Mouse (Mus musculus) intestine, postnatal 0 days (tissue): ENCODE results near the gene Il34. TPM values are rescaled to one million over a fixed set of nuclear protein-coding genes. Genes with fewer than 3 reads are reported as not detected.

Experiments used
- ATAC-seq: fragments of 200-750 bp; cut with Nextera tagmentation; 2 replicates; pipeline ENCODE4 v1.8.0; 2017; ENCODE audit warnings: mild to moderate bottlenecking, moderate TSS enrichment, moderate library complexity
- H3K27ac ChIP-seq: fragments of 300-500 bp; sonication (generic); 2 replicates; pipeline ENCODE4 v1.5.1; 2014; ENCODE audit warnings: mild to moderate bottlenecking, low read depth, low read length, moderate library complexity
- H3K27me3 ChIP-seq: fragments of 300-500 bp; sonication (generic); replicated peaks from 2 replicates; pipeline ENCODE4 v1.6.1; 2014; ENCODE audit warnings: low read length, mixed read lengths; ENCODE audit not compliant: control insufficient read depth, insufficient read depth
- H3K36me3 ChIP-seq: fragments of 300-500 bp; sonication (generic); 2 replicates; pipeline ENCODE4 v1.6.1; 2014; ENCODE audit warnings: mild to moderate bottlenecking, moderate library complexity; ENCODE audit not compliant: control insufficient read depth, insufficient read depth
- H3K4me1 ChIP-seq: fragments of 300-500 bp; sonication (generic); replicated peaks from 2 replicates; pipeline ENCODE4 v1.6.1; 2014; ENCODE audit warnings: antibody characterized with exemption, low read length, mixed read lengths; ENCODE audit not compliant: control insufficient read depth, insufficient read depth
- H3K4me2 ChIP-seq: fragments of 300-500 bp; sonication (generic); replicated peaks from 2 replicates; pipeline ENCODE4 v1.6.1; 2014; ENCODE audit warnings: low read depth, mild to moderate bottlenecking, moderate library complexity
- H3K4me3 ChIP-seq: fragments of 300-500 bp; sonication (generic); 2 replicates; pipeline ENCODE4 v1.5.1; 2014; ENCODE audit warnings: low read depth, low read length
- H3K9ac ChIP-seq: fragments of 300-500 bp; sonication (generic); 2 replicates; pipeline ENCODE4 v1.6.1; 2014; ENCODE audit warnings: mild to moderate bottlenecking, low read depth, low read length
- H3K9me3 ChIP-seq: fragments of 300-500 bp; sonication (generic); 2 replicates; pipeline ENCODE4 v1.6.1; 2016; ENCODE audit warnings: mixed run types; ENCODE audit not compliant: control insufficient read depth
- CTCF ChIP-seq: sonication (generic); IDR thresholded peaks from 2 replicates; pipeline ENCODE4 v1.5.1; 2016; ENCODE audit warnings: low read depth, mild to moderate bottlenecking, control low read depth, antibody characterized with exemption, moderate library complexity
- WGBS: fragments of 180-500 bp; shearing (Covaris S2); extraction: QIAGEN DNeasy Blood & Tissue Kit; methylation state at CpG from one replicate; pipeline ENCODE4 v1.1.7; 2014; 5-methylcytosine and 5-hydroxymethylcytosine counted together
- polyA plus RNA-seq: library from polyadenylated mRNA; unstranded; fragments of >200 nt; fragmentation: Nextera tagmentation; extraction: Ambion mirVana; gene quantifications from 2 replicates; pipeline ENCODE4 v1.2.1, GENCODE M21; 2015

The Il34 gene
- polyA plus RNA-seq, 1 experiment from 2014 or later: 3.0 TPM

DNA sequence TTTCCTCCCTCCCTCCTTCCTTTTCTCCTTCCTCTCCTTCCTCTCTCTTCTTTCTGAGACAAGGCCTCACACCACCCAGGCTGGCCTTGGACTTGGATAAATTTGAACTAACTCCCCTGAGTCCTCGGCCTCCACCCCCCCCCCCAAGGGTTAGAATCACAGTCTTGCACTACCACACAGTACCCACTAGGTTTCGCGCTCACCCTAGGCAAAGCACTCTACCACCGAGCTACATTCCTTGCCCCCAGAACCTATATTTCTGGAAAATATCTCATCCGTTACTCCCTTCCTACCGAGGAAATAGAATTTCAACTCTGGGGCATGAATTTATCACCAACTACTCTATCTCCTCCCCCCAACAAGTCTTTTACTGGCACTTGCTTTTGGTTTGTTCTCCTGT lies 43.7 kb downstream of the Il34 start:
- Histone ChIP-seq H3K4me2 (no peak overlapping the region), H3K27me3 (no peaks in the 10 kb centered on the region), H3K27ac (no peak overlapping the region), H3K9ac (no peak overlapping the region), H3K36me3 (no peaks in the 10 kb centered on the region), H3K4me1 (no peaks in the 10 kb centered on the region), H3K4me3 (no peak overlapping the region), H3K9me3 (no peaks in the 10 kb centered on the region)
- no peak for ATAC-seq
- 61% methylated on average over 6 of the region's 6 CpGs for WGBS
- peak; percentile 68 for TF ChIP-seq CTCF

DNA sequence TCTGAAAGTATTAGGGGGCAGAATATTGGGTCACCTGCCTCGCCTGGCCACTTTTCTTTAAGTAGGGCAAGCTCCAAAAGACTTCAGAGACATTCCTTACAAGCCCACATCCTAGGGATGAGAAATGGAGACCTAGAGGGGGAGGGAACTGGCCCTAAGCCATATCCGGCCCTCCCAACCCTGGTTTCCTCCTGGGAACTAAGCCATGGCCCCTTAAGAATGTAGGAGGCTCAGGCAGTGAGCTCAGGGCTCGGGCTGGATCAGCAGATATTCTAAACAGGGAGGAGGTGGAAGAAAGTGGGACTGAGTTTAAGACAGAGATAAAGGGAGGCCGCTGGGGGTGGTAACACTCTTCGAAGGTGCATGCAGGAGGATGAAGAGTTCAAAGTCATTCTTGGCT lies 44.5 kb downstream of the Il34 start:
- Histone ChIP-seq H3K4me1 (no peaks in the 10 kb centered on the region), H3K27ac (no peak overlapping the region), H3K4me3 (no peak overlapping the region), H3K9ac (no peak overlapping the region), H3K4me2 (no peak overlapping the region), H3K27me3 (no peaks in the 10 kb centered on the region), H3K36me3 (no peaks in the 10 kb centered on the region), H3K9me3 (no peaks in the 10 kb centered on the region)
- 44% methylated on average over 5 of the region's 5 CpGs for WGBS
- ATAC-seq: no peak
- TF ChIP-seq CTCF: no peak

DNA sequence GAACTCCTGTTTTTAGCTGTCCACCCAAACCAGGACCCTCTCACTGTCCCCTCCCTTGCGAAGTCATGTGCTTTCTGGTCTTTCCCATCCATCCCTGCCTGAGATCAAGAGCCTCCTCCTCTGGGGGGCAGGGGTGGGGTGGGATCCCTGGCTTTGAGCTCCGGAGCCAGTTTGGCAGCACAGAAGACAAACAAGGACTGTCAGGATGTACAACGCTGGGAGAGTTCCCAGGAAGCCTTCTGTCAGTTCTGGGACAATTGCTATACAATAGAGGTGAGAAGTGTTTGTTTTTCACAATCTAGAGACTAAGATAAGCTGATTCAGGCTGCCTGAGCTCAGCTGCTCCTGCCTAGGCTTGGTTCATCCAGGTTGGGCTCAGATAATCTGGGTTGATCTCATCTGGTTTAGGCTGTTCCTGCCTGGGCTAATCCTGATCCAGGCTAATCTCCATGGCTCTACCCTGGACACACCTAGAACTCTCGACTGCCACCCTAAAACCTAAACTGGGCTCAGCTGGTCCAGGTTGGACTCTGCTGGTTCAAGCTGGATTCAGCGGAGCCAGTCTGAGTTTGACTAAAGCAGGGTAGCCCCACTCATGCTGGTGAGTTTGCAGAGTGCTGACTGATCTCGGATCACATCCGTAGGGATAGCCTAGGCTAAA lies 45.3 kb downstream of the Il34 start:
- no peaks in the 10 kb centered on the region for H3K4me1 ChIP-seq
- no peak overlapping the region for H3K4me2 ChIP-seq
- H3K9me3 ChIP-seq: no peaks in the 10 kb centered on the region
- no peak overlapping the region for H3K9ac ChIP-seq
- no peak for ATAC-seq
- no peaks in the 10 kb centered on the region for H3K36me3 ChIP-seq
- 57% methylated on average over 7 of the region's 7 CpGs for WGBS
- TF ChIP-seq CTCF: no peak
- no peak overlapping the region for H3K4me3 ChIP-seq
- H3K27me3 ChIP-seq: no peaks in the 10 kb centered on the region
- H3K27ac ChIP-seq: no peak overlapping the region

DNA sequence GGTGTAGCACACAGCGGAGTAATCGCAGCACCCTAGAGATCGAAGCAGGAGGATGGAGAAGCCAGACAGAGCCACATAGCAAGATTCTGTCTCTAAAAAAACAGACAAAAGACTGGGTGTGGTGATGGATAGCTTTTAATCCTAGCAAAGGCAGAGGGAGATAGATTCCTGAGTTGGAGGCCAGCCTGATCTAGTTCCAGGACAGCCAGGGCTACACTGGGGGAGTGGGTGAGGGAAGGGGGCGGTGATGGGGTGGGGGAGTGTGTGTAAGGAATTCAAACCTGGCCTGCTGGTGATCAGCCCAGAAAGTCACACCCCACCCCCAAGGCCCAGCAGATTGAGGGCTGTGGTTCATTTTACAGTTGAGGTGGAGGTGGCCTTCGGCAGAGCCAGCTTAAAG lies 49.5 kb downstream of the Il34 start:
- no peaks in the 10 kb centered on the region for H3K27me3 ChIP-seq
- no peak overlapping the region for H3K4me2 ChIP-seq
- H3K36me3 ChIP-seq: no peaks in the 10 kb centered on the region
- no peak overlapping the region for H3K9ac ChIP-seq
- H3K27ac ChIP-seq: no peak overlapping the region
- WGBS: 79% methylated on average over 5 of the region's 5 CpGs
- no peaks in the 10 kb centered on the region for H3K4me1 ChIP-seq
- no peak for ATAC-seq
- no peak for TF ChIP-seq CTCF
- no peaks in the 10 kb centered on the region for H3K9me3 ChIP-seq
- no peak overlapping the region for H3K4me3 ChIP-seq

DNA sequence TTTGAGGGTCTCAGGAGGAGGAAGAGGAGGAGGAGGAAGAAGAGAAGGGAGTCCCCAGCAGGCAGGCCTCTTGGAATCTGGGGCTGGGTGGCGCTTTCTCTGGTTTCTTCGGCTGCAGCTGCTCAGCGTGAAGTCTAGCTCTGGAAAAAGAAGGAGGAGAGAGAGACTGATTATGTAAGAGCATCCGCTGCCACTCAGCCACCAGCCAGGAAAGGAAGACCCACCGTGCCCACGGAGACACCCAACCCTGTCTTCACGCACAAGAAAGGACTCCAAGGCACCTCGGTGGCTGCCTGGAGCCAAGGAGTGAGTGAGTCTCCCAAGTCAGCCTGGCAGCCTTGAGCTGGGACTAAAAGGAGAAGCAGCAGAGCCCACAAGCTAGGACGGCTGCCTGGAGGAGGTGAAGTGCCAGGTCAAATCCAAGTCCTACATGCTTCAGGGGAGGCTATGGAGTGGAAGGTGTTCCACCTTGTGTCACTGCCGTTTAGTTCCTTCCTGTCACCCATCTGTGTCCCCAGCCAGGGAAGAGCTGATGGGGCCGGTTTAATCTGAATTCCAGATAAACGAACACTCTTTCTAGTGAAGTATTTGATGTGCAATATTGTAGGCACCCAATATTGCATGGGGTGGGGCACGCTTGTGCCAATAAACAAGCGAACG lies 50.1 kb downstream of the Il34 start:
- WGBS: 66% methylated on average over 15 of the region's 15 CpGs
- no peak overlapping the region for H3K27ac ChIP-seq
- TF ChIP-seq CTCF: no peak
- H3K4me2 ChIP-seq: no peak overlapping the region
- H3K9ac ChIP-seq: no peak overlapping the region
- ATAC-seq: no peak
- no peaks in the 10 kb centered on the region for H3K27me3 ChIP-seq
- H3K4me3 ChIP-seq: no peak overlapping the region
- H3K9me3 ChIP-seq: no peaks in the 10 kb centered on the region
- H3K36me3 ChIP-seq: no peaks in the 10 kb centered on the region
- no peaks in the 10 kb centered on the region for H3K4me1 ChIP-seq

DNA sequence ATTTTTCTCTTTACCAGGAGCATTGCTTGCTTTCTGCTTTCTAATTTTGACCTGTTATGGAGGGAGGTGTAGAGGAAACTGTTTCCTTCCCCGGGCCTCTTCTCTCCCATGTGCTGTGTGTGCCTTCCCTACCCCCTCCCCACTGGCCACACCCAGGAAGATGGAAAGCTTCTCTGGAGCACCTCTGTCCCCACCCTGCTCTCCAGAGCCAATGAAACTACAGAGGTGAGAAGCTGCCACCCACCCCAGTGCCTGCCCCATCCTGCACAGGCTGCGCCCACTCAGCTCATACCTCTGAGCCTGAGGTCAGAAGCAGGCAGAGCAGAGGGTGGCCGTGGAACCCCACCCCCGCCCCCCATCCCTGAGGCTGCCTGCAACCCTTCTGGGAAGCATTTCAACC lies 51.0 kb downstream of the Il34 start:
- no peaks in the 10 kb centered on the region for H3K9me3 ChIP-seq
- ATAC-seq: 0 out of 2 replicates have a peak, but pooled peaks have one; percentile 20
- H3K27me3 ChIP-seq: no peaks in the 10 kb centered on the region
- H3K4me2 ChIP-seq: no peak overlapping the region
- H3K36me3 ChIP-seq: no peaks in the 10 kb centered on the region
- 45% methylated on average over 4 of the region's 4 CpGs for WGBS
- no peaks in the 10 kb centered on the region for H3K4me1 ChIP-seq
- H3K4me3 ChIP-seq: no peak overlapping the region
- no peak overlapping the region for H3K9ac ChIP-seq
- TF ChIP-seq CTCF: no peak
- no peak overlapping the region for H3K27ac ChIP-seq
